Mouse (Mus musculus): ENCODE measurements around the gene Rsrc1. TPM values are rescaled to one million over a fixed set of nuclear protein-coding genes. Genes with fewer than 3 reads are reported as not detected.

Gene Rsrc1
- polyA plus RNA-seq, 1 experiment from 2014 or later = 37.0 TPM

DNA sequence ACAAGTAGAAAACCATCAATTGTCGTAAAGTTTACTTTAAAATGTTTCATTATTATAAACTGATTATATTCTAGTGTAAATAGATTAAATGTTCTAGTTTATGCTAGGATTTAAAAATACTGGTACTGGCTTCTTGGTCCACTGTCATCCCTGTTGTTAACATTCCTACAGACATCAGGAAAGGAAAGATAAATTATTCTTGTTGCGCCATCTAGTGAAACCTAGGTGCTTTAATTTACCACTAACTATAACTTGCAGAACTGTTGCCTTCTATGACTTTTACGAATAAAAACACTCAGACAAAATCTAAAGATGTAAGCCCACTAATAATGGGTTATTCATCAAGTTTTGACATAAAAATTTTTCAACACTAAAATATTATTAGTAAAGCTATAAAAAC, 286.3 kb downstream of the Rsrc1 start:
- Histone ChIP-seq H3K27me3 (ENCODE audit: control insufficient read depth, insufficient read depth, low read length) (no peaks in the 10 kb centered on the region), H3K9ac (replicated peaks; ENCODE audit: low read depth, low read length) (no peak overlapping the region), H3K4me3 (ENCODE audit: low read depth, low read length) (no peak overlapping the region), H3K4me1 (ENCODE audit: control insufficient read depth, insufficient read depth, low read length) (no peaks in the 10 kb centered on the region), H3K36me3 (ENCODE audit: control insufficient read depth, insufficient read depth, low read length) (no peaks in the 10 kb centered on the region), H3K27ac (ENCODE audit: low read length) (no peak overlapping the region), H3K4me2 (replicated peaks; ENCODE audit: low read depth, low read length) (no peak overlapping the region), H3K9me3 (ENCODE audit: control insufficient read depth, low read depth, low read length) (no peaks in the 10 kb centered on the region)
- 40% methylated on average over 3 of the region's 3 CpGs for WGBS
- ATAC-seq (ENCODE audit: insufficient number of reproducible peaks, insufficient read depth, low FRiP score, low read depth) = no peak

- Histone ChIP-seq H3K4me2 (replicated peaks; ENCODE audit: low read depth, low read length) (no peak overlapping the region), H3K4me1 (ENCODE audit: control insufficient read depth, insufficient read depth, low read length) (no peaks in the 10 kb centered on the region), H3K27ac (ENCODE audit: low read length) (no peak overlapping the region), H3K9ac (replicated peaks; ENCODE audit: low read depth, low read length) (no peak overlapping the region), H3K27me3 (ENCODE audit: control insufficient read depth, insufficient read depth, low read length) (no peaks in the 10 kb centered on the region), H3K4me3 (ENCODE audit: low read depth, low read length) (no peak overlapping the region), H3K36me3 (ENCODE audit: control insufficient read depth, insufficient read depth, low read length) (no peaks in the 10 kb centered on the region), H3K9me3 (ENCODE audit: control insufficient read depth, low read depth, low read length) (no peaks in the 10 kb centered on the region)
- ATAC-seq (ENCODE audit: insufficient number of reproducible peaks, insufficient read depth, low FRiP score, low read depth) = no peak
- 71% methylated on average over 4 of the region's 4 CpGs for WGBS
Measured at GRCm38 (mm10) chr3:67279781-67280180, 298.6 kb downstream of the Rsrc1 start.

DNA sequence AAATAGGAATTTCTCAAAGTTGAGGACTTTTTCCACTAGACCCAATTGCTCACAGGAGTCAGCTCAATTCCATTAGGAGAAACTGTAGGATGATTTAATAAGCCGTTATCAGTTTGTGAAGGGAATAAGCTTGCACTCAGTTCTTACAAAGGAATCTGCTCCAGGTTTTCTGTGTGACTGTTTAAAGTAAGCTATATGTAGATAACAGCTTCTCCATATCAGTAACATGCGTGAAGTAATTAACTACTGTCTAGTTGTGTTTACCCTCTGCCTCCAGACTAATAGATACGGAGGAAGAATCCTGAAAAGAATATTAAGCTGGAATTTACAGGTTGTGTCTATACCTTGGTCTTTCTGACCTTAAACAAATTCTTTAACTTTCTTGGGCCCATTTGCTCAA, 299.1 kb downstream of the Rsrc1 start:
- H3K36me3 ChIP-seq (ENCODE audit: control insufficient read depth, insufficient read depth, low read length) = no peaks in the 10 kb centered on the region
- H3K9me3 ChIP-seq (ENCODE audit: control insufficient read depth, low read depth, low read length) = no peaks in the 10 kb centered on the region
- no peaks in the 10 kb centered on the region for H3K27me3 ChIP-seq (ENCODE audit: control insufficient read depth, insufficient read depth, low read length)
- H3K4me1 ChIP-seq (ENCODE audit: control insufficient read depth, insufficient read depth, low read length) = no peaks in the 10 kb centered on the region
- no peak overlapping the region for H3K9ac ChIP-seq (replicated peaks; ENCODE audit: low read depth, low read length)
- no peak overlapping the region for H3K4me2 ChIP-seq (replicated peaks; ENCODE audit: low read depth, low read length)
- no peak for ATAC-seq (ENCODE audit: insufficient number of reproducible peaks, insufficient read depth, low FRiP score, low read depth)
- 53% methylated on average over 3 of the region's 3 CpGs for WGBS
- H3K4me3 ChIP-seq (ENCODE audit: low read depth, low read length) = no peak overlapping the region
- no peak overlapping the region for H3K27ac ChIP-seq (ENCODE audit: low read length)

DNA sequence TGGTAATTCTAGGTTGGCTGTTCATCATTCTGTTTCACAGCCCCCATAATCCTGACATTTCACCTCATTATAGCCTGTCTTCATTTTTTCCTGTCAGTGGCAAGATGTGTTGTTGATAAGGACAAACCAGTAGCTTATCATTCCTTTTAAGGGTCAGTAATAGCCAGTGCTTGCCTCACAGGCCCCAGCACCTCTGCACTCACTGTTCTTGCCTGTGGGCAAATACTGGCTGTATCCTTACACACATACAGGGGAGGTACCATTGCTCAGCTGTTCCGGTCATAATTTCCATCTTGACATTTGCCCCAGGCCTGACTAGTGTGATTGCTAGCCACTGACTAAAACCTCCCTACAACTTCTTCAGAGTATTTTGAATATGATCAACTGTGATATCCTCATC, 302.8 kb downstream of the Rsrc1 start:
- Histone ChIP-seq H3K36me3 (ENCODE audit: control insufficient read depth, insufficient read depth, low read length) (no peaks in the 10 kb centered on the region), H3K27ac (ENCODE audit: low read length) (no peak overlapping the region), H3K9me3 (ENCODE audit: control insufficient read depth, low read depth, low read length) (no peaks in the 10 kb centered on the region), H3K27me3 (ENCODE audit: control insufficient read depth, insufficient read depth, low read length) (no peaks in the 10 kb centered on the region), H3K4me1 (ENCODE audit: control insufficient read depth, insufficient read depth, low read length) (no peaks in the 10 kb centered on the region), H3K4me3 (ENCODE audit: low read depth, low read length) (no peak overlapping the region), H3K4me2 (replicated peaks; ENCODE audit: low read depth, low read length) (no peak overlapping the region), H3K9ac (replicated peaks; ENCODE audit: low read depth, low read length) (no peak overlapping the region)
- 84% methylated on average over 1 of the region's 1 CpGs for whole genome bisulfite sequencing
- ATAC-seq (ENCODE audit: insufficient number of reproducible peaks, insufficient read depth, low FRiP score, low read depth) = no peak

GRCm38 (mm10) chr3:67284848-67285247, 303.7 kb downstream of the Rsrc1 start:
- H3K4me1 ChIP-seq (ENCODE audit: control insufficient read depth, insufficient read depth, low read length) = no peaks in the 10 kb centered on the region
- no peak for ATAC-seq (ENCODE audit: insufficient number of reproducible peaks, insufficient read depth, low FRiP score, low read depth)
- no peaks in the 10 kb centered on the region for H3K9me3 ChIP-seq (ENCODE audit: control insufficient read depth, low read depth, low read length)
- no peak overlapping the region for H3K27ac ChIP-seq (ENCODE audit: low read length)
- H3K27me3 ChIP-seq (ENCODE audit: control insufficient read depth, insufficient read depth, low read length) = no peaks in the 10 kb centered on the region
- H3K36me3 ChIP-seq (ENCODE audit: control insufficient read depth, insufficient read depth, low read length) = no peaks in the 10 kb centered on the region
- 68% methylated on average over 4 of the region's 4 CpGs for WGBS
- no peak overlapping the region for H3K4me2 ChIP-seq (replicated peaks; ENCODE audit: low read depth, low read length)
- no peak overlapping the region for H3K9ac ChIP-seq (replicated peaks; ENCODE audit: low read depth, low read length)
- H3K4me3 ChIP-seq (ENCODE audit: low read depth, low read length) = no peak overlapping the region

GRCm38 (mm10) chr3:67288664-67289063, 307.5 kb downstream of the Rsrc1 start:
- WGBS = 84% methylated on average over 7 of the region's 7 CpGs
- H3K4me1 ChIP-seq (ENCODE audit: control insufficient read depth, insufficient read depth, low read length) = no peaks in the 10 kb centered on the region
- no peak overlapping the region for H3K27ac ChIP-seq (ENCODE audit: low read length)
- no peaks in the 10 kb centered on the region for H3K9me3 ChIP-seq (ENCODE audit: control insufficient read depth, low read depth, low read length)
- H3K9ac ChIP-seq (replicated peaks; ENCODE audit: low read depth, low read length) = no peak overlapping the region
- H3K36me3 ChIP-seq (ENCODE audit: control insufficient read depth, insufficient read depth, low read length) = no peaks in the 10 kb centered on the region
- no peak overlapping the region for H3K4me2 ChIP-seq (replicated peaks; ENCODE audit: low read depth, low read length)
- H3K27me3 ChIP-seq (ENCODE audit: control insufficient read depth, insufficient read depth, low read length) = no peaks in the 10 kb centered on the region
- no peak overlapping the region for H3K4me3 ChIP-seq (ENCODE audit: low read depth, low read length)
- ATAC-seq (ENCODE audit: insufficient number of reproducible peaks, insufficient read depth, low FRiP score, low read depth) = no peak

DNA sequence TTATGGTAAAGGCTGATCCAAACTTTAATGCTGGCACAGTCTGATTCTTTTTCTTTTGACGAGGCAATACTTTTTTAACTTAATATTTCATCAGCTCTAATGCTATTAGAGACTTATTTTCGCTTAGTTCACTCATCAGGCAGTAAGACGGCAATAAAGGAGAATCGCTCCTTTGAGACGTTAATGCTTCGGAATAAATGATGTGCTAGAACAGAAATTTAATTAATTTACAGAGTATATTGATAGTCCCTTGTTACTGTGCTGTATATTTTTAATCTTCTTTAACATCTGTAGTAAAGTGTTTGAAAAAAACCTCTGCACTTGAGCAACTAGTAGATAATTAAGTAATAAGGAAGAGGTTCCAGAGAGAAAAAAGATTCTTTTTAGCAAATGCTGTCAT, 308.3 kb downstream of the Rsrc1 start:
- H3K4me2 ChIP-seq (replicated peaks; ENCODE audit: low read depth, low read length) = no peak overlapping the region
- H3K27ac ChIP-seq (ENCODE audit: low read length) = no peak overlapping the region
- WGBS = 87% methylated on average over 6 of the region's 6 CpGs
- no peak overlapping the region for H3K4me3 ChIP-seq (ENCODE audit: low read depth, low read length)
- no peaks in the 10 kb centered on the region for H3K36me3 ChIP-seq (ENCODE audit: control insufficient read depth, insufficient read depth, low read length)
- H3K9ac ChIP-seq (replicated peaks; ENCODE audit: low read depth, low read length) = no peak overlapping the region
- no peaks in the 10 kb centered on the region for H3K27me3 ChIP-seq (ENCODE audit: control insufficient read depth, insufficient read depth, low read length)
- no peak for ATAC-seq (ENCODE audit: insufficient number of reproducible peaks, insufficient read depth, low FRiP score, low read depth)
- no peaks in the 10 kb centered on the region for H3K9me3 ChIP-seq (ENCODE audit: control insufficient read depth, low read depth, low read length)
- H3K4me1 ChIP-seq (ENCODE audit: control insufficient read depth, insufficient read depth, low read length) = no peaks in the 10 kb centered on the region

DNA sequence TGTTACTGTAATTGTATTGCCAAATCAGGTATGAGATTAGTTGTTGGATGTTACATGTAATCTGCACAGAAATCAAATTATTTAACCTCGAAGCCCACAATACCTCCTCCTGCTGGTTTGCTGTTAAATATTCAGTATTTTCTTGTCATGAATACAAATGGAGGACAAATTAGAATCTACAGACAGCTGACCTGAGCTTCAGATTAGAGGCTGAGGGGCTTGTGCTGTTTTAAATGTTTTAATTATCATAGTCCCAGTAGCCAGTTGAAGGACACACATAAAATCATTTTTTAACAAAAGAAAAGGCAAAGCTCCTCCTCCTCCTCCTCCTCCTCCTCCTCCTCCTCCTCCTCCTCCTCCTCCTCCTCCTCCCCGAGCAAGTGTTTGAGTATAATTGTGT, 327.5 kb downstream of the Rsrc1 start:
- no peaks in the 10 kb centered on the region for H3K36me3 ChIP-seq (ENCODE audit: control insufficient read depth, insufficient read depth, low read length)
- H3K9me3 ChIP-seq (ENCODE audit: control insufficient read depth, low read depth, low read length) = no peaks in the 10 kb centered on the region
- H3K9ac ChIP-seq (replicated peaks; ENCODE audit: low read depth, low read length) = no peak overlapping the region
- H3K4me3 ChIP-seq (ENCODE audit: low read depth, low read length) = no peak overlapping the region
- WGBS = 88% methylated on average over 1 of the region's 2 CpGs
- ATAC-seq (ENCODE audit: insufficient number of reproducible peaks, insufficient read depth, low FRiP score, low read depth) = no peak
- H3K4me1 ChIP-seq (ENCODE audit: control insufficient read depth, insufficient read depth, low read length) = no peaks in the 10 kb centered on the region
- no peaks in the 10 kb centered on the region for H3K27me3 ChIP-seq (ENCODE audit: control insufficient read depth, insufficient read depth, low read length)
- no peak overlapping the region for H3K27ac ChIP-seq (ENCODE audit: low read length)
- no peak overlapping the region for H3K4me2 ChIP-seq (replicated peaks; ENCODE audit: low read depth, low read length)

- H3K4me3 ChIP-seq (ENCODE audit: low read depth, low read length) = no peak overlapping the region
- H3K9me3 ChIP-seq (ENCODE audit: control insufficient read depth, low read depth, low read length) = no peaks in the 10 kb centered on the region
- no peak overlapping the region for H3K27ac ChIP-seq (ENCODE audit: low read length)
- no peaks in the 10 kb centered on the region for H3K27me3 ChIP-seq (ENCODE audit: control insufficient read depth, insufficient read depth, low read length)
- ATAC-seq (ENCODE audit: insufficient number of reproducible peaks, insufficient read depth, low FRiP score, low read depth) = no peak
- no peaks in the 10 kb centered on the region for H3K4me1 ChIP-seq (ENCODE audit: control insufficient read depth, insufficient read depth, low read length)
- no peak overlapping the region for H3K9ac ChIP-seq (replicated peaks; ENCODE audit: low read depth, low read length)
- H3K36me3 ChIP-seq (ENCODE audit: control insufficient read depth, insufficient read depth, low read length) = no peaks in the 10 kb centered on the region
- 60% methylated on average over 7 of the region's 7 CpGs for WGBS
- H3K4me2 ChIP-seq (replicated peaks; ENCODE audit: low read depth, low read length) = no peak overlapping the region
Measured at GRCm38 (mm10) chr3:67309644-67310311, 328.6 kb downstream of the Rsrc1 start.
